Mouse (Mus musculus) small intestine, adult 2 months (tissue): ENCODE data around the gene Art3.

Experiments
- CTCF ChIP-seq: fragments of 200-500 bp; IDR thresholded peaks from 2 replicates; pipeline ENCODE4 v1.5.1; 2012; ENCODE audit warnings: low read depth, mild to moderate bottlenecking, control low read depth, inconsistent platforms, low read length, moderate library complexity, mixed read lengths; ENCODE audit not compliant: insufficient replicate concordance, insufficient read length; ENCODE audit errors: extremely low read depth
- POLR2A ChIP-seq: fragments of 200-500 bp; IDR thresholded peaks from 2 replicates; pipeline ENCODE4 v1.6.1; 2012; ENCODE audit warnings: low read depth, mild to moderate bottlenecking, control low read depth, inconsistent platforms, low read length, moderate library complexity

DNA sequence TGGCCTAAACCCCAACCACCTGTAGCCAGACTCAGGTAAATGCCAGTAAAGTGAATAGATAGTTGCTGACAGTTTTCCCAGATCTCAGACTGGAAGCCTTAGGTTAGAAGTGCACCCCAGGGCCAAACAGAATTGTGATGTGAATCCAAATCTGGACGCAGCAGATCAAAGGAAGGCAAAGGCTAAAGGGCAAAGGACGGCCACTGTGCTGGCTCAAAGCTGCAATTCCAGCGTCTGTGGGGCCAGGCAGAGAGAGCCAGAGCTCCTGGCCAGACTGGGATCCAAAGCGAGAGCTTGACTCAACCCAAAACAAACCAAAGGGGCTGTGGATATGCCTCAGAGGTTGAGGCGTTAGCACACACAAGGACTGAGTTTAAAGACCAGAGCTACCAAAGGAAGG lies 127.1 kb downstream of the Art3 start:
- TF ChIP-seq CTCF: no peak
- no peak for TF ChIP-seq POLR2A
